Mouse (Mus musculus) kidney, postnatal 25 days (tissue): Measurements from ENCODE around the gene Taf11.

ENCODE experiments used
- DNase-seq, 2 experiments: peaks; one replicate each; pipeline ENCODE4 v3.0.0; 2021; ENCODE audit warnings: mixed read lengths in 2 of 2

The Taf11 gene

DNA sequence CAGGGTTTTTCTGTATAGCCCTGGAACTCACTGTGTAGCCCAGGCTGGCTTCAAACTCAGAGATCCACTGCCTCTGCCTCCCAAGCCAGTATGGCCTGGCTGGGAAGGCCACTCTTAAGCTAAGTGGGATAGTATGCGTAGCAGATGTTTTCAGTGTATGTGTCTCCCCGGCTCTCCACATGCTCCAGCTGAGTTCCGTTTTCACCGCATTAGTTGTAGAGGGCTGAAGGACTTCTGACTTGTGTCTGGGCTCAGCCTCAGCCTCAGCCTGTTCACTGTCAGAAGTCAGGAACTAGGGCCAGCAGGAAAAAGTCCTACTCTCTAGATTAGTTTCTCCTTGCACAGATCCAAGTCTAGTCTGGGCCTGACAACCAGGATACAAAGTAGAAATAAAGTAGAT, 6.7 kb upstream of the Taf11 start:
- DNase-seq = no peak

DNA sequence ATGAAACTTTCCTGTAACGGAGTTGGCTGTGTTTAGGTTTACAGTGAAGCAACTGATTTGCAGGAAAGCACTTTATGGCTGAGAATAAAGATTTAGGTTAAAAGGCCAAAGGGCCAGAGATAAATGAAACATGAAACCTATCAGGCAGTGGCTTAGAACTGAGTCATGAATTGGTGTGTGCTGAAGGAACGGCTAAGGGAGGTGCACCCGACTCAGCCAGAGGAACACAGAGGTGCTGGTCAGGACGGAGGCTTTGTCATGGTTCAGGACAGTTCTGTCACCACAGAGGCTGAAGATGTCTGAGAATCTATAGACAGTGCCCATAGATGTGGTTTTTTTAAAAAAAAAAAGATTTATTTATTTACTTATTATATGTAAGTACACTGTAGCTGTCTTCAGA, 5.1 kb upstream of the Taf11 start:
- no peak for DNase-seq

DNA sequence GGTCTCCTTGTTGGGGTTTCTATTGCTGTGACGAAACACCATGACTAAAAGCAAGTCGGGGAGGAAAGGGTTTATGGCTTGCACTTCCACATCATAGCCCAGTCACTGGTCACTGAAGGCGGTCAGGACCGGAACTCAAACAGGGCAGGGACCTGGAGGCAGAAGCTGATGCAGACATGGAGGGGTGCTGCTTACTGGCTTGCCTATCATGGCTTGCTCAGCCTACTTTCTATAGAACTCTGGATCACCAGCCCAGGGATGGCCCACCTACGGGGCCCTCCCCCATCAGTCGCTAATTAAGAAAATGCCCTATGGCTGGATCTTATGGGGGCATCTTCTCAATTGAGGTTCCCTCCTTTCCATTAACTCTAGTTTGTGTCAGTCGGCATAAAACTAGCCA, 1.7 kb upstream of the Taf11 start:
- DNase-seq = no peak

DNA sequence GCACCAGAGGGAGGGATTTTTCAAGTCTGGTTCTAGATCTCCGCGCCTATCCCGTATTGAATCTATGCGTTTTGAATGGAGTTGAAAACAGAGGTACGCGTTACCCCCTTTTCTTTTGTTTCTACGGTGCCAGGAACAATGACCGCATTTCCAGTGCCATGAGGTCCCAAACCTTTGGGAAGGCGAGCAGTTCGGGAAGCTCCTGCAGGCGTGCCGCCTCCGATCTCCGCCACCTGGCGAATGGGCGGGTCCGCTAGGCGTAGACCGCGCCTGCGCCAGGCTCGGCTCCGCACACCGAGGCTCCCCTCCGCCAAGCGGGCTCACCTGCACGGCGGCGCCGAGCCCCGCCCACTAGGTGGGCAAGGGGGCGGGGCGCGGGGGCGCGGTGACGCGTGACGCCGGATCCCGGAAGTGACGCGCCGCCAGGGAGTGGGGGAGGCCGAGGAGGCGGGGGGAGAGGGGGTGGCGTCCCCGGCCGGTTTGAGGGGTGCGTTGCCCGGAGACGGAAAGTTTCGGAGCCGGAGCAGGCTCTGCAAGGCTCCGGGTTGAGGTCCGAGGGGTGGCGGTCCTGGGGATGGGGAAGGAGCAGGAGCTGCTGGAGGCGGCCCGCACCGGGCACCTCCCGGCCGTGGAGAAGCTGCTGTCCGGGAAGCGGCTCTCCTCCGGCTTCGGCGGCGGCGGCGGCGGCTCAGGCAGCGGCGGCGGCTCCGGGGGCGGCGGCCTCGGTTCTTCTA, 589 bp downstream of the Taf11 start, which contains the start of gene Anks1:
Gene Anks1 (plus strand): TSS at position 419 of the 734 bp plus-strand sequence.
- peak; percentile 88 to 94 for DNase-seq

DNA sequence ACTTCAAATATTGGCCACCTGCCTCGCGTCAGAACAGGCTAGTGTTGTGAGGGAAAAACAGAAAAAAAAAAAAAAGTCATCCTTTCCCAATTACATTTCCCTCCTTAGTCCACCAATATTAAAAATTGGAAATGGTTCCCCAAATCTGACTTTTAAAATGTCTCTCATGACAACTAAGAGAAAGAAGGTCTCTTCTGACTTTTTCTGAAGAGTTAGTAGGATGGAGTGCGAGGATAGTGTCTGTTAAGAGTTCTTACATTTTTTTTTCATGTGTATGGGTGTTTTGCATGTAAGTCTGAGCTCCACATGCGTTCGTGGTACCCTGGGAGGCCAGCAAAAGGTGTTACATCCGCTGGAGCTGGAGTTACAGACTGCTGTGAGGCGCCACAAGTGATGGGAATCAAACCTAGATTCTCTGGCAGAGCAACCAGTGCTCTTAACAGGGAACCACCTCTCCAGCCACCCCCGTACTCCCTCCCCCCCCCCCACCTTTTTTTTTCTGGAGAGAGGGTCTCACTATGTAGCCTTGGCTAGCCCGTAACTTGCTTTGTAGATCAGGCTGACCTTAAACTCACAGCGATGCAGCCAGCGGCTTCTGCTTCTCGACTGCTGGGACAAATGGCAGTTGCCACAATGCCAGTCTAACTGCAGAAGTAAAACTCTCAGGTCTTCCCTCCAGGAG, 1.3 kb downstream of the Taf11 start:
- DNase-seq = peak; percentile 59 to 74

DNA sequence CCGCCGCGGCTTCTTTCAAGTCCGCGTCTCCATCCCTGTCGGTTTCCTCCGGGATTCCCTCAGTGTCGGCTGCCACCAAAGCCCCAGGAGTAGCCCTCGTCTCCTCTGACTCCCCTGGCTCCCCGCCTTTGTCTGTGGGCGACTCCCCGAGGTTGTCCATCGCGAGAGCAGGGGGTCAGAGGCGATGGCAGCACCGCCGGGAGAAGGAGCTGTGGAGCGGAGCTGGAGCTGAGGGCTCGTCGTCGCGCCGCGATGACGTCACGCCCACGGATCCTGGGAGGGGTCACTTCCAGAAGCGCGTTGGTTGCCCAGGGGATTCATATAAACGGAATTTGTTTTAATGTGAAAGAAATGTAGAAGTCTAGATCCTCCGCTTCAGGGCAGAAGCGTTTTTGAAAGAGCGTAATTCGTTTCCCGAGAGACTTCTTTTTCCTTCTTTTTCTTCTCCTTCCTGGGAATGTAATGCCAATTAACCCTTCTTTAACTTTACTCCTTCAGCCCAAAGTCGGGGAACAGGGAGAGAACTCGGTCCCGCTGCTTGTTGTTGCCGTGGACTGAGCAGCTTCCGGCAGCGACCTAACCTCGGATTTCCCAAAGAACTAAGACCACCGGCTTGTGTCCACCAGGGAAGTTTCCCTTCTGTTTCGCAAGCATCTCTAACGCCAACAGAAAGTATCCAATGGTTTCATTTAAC, 2.0 kb downstream of the Taf11 start:
- peak; percentile 95 to 97 for DNase-seq

DNA sequence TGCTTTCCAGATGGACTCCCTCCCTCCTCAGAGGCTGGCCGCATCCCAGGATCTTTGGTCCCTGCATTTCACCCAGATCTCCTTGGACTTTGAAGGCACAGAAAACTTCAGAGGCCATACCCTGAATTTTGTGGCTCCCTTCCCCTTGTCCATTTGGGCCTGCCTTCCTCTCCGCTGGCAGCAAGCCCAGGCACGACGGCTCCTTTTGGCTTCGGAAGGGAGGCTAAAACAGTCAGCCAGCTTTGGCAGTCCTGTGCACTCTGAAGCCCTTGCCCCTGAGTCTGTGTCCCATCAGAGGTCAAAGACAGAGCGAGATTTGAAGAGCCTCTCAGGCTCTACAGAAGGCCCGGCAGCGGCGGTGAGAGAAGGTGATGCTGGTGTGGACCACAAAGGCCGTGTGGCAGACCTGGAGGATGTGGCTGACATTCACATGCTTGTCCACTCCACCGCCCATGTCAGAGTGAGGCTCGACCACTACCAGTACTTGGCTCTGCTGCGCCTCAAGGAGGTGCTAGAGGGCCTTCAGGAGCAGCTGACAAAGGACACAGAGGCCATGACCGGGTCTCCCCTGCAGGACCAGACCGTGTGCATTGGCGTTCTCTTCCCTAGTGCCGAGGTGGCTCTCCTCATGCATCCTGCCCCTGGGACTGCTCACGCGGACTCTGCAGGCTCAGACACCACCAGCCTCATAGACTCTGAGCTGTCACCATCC, 23.0 kb downstream of the Taf11 start:
- DNase-seq = no peak

DNA sequence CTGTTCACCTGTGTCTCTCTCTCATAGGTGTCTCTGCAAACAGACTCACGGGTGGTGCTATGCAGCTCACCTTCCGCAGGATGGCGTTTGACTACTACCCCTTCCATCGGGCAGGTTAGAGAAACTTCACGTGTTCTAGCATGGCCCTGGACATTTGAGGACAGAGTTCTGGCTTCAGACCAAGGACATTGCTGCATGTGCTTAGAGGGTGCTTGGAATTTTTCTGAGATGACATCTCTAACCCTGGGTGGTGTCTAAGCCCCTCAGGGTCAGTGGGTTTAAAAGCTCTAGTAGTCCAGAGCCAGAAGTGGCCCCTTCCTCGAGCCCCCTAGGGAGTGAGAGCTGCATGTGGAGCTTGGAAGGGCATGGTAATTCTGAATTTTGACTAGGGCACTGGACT, 25.6 kb downstream of the Taf11 start:
- DNase-seq = no peak

DNA sequence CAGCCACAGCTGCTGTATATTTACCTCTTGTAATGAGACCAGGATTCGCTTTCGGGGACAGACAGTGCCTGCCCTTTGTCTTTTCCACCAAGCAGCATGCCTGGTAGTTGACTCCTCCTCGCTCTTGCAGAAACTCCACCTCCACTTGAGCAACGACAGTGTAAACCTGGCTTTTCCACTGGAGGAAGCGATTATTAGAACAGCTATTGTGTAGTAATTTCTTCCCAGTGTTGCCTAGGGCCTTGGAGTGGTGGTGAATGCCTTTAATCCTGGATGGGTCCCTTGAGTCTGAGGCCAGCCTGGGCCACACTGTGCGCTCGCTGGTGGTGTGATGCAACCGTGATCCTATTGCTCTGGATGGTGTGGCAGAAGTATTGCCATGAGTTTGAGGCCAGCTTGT, 26.5 kb downstream of the Taf11 start:
- no peak for DNase-seq

DNA sequence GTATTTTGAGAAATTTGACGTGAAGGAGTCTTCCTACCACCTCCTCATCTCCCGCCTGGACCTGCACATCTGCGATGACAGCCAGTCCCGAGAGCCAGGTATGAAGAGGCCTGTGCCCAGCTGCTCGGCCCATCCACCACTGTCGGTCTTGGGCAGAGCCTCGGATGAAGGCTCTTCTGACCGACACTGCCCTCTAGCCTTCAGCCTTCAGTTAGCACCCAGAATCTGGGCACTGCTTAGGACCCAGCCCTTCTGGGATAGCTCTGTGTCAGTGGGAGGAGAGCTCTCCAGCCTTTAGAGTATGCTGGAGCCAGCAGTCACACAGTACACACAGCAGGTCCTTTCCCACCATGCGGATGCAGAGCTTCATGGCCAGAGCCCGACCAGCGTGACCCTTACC, 28.1 kb downstream of the Taf11 start:
- peak in 1 of 2 experiments; percentile 25 for DNase-seq

DNA sequence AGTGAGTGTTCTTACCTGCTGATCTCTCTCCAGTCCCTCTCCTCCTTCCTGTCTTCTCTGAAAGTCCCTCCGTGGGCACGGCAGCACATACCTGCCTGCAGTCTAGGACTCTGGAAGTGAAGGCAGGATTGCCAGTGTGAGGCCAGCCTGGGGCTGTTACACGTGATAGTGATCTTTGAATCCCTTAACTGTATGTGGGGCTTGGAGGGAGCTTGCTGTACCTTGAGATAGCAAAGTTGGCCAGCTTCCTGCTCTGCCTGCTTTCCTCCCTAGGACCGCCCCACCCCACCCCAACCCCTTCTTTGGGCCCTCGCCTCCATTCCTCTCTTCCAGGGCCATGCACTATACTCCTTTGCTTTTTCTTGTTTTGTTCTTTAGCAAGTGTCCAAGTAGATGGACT, 35.1 kb downstream of the Taf11 start:
- no peak for DNase-seq

DNA sequence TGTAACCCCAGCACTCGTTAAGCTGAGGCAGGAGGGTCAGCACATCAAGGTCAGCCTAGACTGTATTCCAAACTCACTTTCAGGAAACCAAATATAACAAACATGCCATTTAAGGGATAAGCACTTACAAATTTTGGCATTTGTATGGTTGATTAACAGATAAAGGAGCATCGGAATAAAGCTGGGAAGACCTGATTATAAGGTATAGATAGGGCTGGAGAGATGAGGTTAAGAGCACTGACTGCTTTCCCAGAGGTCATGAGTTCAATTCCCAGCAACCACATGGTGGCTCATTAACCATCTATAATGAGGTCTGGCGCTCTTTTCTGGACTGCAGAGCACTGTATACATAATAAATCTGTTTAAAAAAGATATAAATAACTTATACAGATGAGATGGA, 36.1 kb downstream of the Taf11 start:
- DNase-seq = no peak

DNA sequence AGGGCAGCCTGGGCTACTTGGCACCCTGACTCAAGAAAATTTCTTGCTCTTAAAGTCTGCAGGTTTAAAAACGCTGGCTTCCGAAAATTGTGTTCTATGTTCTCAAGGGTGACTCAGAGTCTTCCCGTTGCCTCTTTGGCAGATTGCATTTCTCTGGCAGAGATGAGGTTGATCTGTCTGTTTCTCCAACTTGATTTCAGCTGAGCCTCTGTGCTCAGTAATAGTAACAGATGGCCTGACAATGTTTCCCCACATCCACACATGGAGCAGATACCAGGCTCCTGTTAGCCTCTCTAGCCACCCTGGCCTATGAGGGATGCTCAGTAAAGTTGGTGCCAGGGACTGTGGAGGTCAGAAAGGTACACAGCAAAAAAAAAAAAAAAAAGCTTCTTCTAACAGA, 37.8 kb downstream of the Taf11 start:
- DNase-seq = no peak

DNA sequence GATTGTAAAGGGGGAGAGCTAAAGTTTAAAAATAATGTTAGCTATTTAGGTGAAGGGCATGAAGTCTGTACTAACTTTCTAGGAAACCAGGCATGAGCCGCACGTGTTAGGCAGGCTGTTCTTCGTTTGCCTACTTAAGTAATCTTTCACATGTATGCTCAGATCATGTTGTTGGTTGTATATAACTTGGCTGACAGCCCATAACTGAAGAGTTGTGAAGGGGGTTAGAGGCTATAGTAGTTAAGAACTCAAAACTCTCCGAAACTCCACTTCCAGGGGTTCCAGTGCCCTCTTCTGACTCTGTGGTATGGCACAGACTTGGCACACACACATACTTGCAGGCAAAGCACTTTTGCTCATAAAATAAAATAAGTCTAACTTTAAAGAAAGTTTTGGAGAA, 42.9 kb downstream of the Taf11 start:
- no peak for DNase-seq

DNA sequence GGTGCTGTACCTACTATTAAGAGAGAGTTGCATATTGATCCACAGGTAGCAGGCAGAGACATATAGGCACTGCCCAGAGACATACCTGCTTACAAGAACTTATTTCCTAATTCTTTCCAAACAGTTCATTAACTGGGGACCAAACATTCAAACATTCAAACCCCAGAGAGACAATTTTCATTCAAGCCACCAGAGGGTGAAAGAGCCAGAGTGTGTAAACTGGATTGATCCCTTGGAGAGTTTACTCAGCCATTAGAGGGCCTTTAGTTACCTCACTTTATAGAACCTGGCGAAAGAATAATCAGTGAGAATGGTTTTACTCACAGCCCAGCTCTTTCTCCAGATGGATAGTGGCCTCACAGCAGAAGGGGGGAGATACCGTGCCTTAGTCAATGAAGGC, 44.2 kb downstream of the Taf11 start:
- DNase-seq = no peak

DNA sequence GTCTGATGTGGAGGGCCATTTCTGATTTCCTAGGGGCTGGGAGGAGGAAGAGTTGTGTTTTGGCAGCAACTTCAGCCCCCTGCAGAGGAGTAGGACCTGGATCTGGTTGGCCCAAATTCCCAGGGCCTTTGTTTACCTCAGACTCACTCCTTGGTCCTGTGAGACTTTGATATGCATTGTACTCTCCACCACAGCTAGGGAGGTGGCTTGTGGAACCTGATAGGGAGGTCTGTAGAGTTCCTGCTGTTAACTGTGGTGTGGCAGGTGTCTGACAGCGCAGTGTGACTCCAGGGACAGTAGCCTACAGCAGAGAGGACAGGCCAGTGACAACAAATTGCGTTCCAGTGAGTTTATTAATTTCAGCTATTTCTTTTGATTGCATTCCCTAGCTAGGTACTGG, 50.5 kb downstream of the Taf11 start:
- no peak for DNase-seq

DNA sequence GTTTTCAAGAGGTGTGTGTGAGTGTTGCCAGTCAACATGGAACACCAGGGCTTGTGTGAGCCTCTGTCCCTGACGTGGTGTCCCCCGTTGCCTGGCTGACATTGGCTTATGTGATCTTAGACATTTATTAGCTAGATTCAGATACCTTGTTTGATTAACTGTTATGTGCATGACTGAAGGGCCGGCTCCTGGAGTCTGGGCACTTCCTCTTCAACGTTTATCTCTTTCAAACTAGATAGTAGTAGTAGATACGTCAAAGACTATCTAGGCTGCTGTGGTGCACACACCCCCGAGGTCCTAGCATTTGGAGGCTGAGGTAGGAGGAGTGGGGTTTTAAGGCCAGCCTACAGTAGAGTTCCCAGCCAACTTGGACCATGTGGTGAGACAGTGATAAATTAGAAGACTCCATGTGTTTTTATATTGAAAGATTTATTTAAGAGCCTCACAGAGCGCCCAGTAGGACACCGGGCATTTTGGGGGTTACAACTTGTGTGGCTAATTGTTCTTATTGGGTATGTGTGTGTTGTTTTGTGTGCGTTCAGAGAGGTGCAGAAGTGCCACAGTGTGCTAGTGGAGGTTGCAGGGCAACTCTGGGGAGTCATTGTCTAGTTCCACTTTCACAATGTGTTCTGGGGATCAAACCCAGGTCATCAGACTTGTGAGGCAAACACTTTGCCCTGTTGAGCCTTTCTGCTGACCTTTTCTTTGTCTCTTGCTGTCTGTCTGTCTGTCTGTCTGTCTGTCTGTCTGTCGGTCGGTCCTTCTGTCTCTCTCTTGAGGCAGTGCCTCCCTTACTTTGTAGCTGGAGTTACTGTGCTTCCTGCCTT, 51.8 kb downstream of the Taf11 start:
- no peak for DNase-seq

DNA sequence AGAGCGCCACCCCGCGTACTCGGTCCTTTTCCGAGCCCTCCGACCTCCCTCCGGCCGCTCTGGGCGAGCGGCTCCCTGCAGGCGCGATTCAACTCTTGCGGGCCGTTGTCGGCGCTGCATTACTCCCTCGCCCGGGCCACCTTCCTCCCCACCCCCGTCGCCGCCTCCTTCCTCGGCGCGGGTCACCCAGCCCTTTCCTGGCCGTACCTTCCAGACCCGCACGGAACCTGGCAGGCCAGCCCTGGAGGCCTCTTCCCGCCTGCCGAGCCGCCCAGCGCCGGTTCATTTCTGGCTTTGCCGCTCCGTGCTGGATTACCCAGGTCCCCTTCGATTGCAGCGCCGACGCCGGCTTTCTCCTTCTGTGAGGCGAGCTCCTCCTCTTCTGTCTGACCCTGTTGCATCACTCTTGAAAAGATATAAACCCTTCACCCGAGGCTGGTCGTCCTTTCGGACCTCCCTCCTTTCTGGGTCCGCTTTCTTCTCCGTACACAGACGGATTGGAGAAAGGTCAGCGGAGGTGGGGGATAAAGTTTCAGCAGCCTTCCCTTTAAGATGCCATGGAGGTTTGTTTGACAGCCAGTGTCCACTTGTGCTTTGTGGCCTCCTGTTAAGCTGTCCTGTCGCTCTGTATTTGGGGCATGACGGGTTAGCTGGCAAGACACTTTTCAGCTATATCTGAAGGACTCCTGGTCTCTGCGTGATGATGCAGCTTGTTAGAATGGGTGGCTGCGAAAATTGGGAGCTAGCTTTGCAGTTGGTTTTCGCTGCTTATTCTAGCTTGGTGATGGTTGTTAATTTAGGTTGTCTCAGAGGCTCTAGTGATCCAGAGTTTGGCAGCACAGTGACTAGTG, 52.6 kb downstream of the Taf11 start:
- peak; percentile 75 to 91 for DNase-seq

DNA sequence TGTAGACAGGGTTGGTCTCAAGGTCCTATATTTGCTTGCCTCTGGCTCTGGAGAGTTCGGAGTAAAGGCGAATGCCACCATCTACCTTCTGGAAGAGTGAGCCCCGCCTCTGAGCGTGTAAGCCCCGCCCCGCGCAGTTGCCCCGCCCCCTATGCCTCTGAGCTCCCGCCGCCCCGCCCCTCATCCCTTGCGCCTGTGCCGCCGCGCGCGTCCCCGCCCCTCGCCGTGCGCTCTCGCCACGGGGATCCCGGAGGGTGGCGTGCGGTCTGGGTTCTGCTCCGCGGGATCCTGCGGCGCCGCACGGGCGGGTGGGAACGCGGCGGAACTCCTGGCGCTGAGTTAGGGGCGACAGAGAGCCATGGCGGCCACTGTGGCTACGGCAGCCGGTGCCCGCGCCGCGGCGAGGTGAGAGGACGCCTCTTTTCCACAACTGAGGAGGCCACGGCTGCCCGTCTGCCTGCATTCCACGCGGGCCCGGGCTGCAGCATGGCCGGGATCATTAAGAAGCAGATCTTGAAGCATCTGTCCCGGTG, 53.3 kb downstream of the Taf11 start, which contains the start of gene Uhrf1bp1:
Gene Uhrf1bp1 (plus strand): TSS at position 177 of the 533 bp plus-strand sequence.
- DNase-seq = peak; percentile 92 to 94
